ENCODE assay signal across 6 mouse cellular contexts in genomic region chr13:68258285-68258684, GRCm38 (mm10).
DNase-seq lines count a peak whose midpoint lies in the region; ATAC-seq and TF ChIP-seq lines count a peak whose summit lies in the region.
"Not testable (repeated sequence)": the region's sequence is repeated elsewhere in the genome, so short reads cannot be mapped to it uniquely, and the experiment has no call there.

No protein-coding gene starts in this region.

- TF ChIP-seq CTCF in lung, embryonic 14.5 days (IDR thresholded peaks at IDR 0.05; ENCODE audit: low read depth): not testable (repeated sequence)

- ATAC-seq in lung, embryonic 14.5 days (ENCODE audit: insufficient read depth): not testable (repeated sequence)

- H3K27me3 ChIP-seq in lung, embryonic 14.5 days (ENCODE audit: insufficient read depth, low read length): not testable (repeated sequence)

- 73% methylated on average over 7 of the region's 7 CpGs for WGBS in lung, embryonic 14.5 days

- not testable (repeated sequence) for H3K9ac ChIP-seq in lung, embryonic 14.5 days

- H3K4me1 ChIP-seq in lung, embryonic 14.5 days (ENCODE audit: insufficient read depth): not testable (repeated sequence)

- not testable (repeated sequence) for H3K27ac ChIP-seq in lung, embryonic 14.5 days (ENCODE audit: low read depth)

- not testable (repeated sequence) for H3K4me3 ChIP-seq in lung, embryonic 14.5 days (ENCODE audit: low read depth, low read length)

- H3K9me3 ChIP-seq in lung, embryonic 14.5 days (ENCODE audit: low read depth, low read length): not testable (repeated sequence)

- DNase-seq in adrenal gland, adult 2 months: peak; percentile 72
- peak; percentile 44 to 78 for DNase-seq in adrenal gland, postnatal 36 days
- peak; percentile 5 for DNase-seq in heart, postnatal 4 days
- peak; percentile 15 for DNase-seq in layer of hippocampus, adult 11-12 months (ENCODE audit: low spot score)
- DNase-seq in left cerebral cortex, adult 18-20 months (ENCODE audit: low spot score in 2 of 2): peak; percentile 36 to 38
- DNase-seq in lung, embryonic 14.5 days: peak; percentile 23

- not testable (repeated sequence) for H3K4me2 ChIP-seq in lung, embryonic 14.5 days

- H3K36me3 ChIP-seq in lung, embryonic 14.5 days (ENCODE audit: insufficient read depth): not testable (repeated sequence)

Comparison
In these comparisons a context has a peak if more than half of its experiments do, and no peak if none do; other contexts are left out.
1. DNase-seq: peak in every context shown above with its lines; median percentile 72 in adrenal gland, adult 2 months; 61 in adrenal gland, postnatal 36 days; 37 in left cerebral cortex, adult 18-20 months; 23 in lung, embryonic 14.5 days; 15 in layer of hippocampus, adult 11-12 months; 5 in heart, postnatal 4 days.